Mouse (Mus musculus) CD4-positive, CD25-positive, alpha-beta regulatory T cell, adult 4 months (primary cell): Measurements from ENCODE around the gene Dnajb4. TPM values are rescaled to one million over a fixed set of nuclear protein-coding genes. Genes with fewer than 3 reads are reported as not detected.

Source experiments
- ATAC-seq: one replicate; pipeline ENCODE4 v1.8.0; 2017
- polyA plus RNA-seq, 2 experiments: library from polyadenylated mRNA; unstranded; fragments of 100-300 nt; shearing (Covaris generic); gene quantifications; one replicate each; pipeline ENCODE4 v1.2.1; 2017

Dnajb4 gene
- polyA plus RNA-seq, 2 experiments from 2014 or later: 8.1 to 10.0 TPM

DNA sequence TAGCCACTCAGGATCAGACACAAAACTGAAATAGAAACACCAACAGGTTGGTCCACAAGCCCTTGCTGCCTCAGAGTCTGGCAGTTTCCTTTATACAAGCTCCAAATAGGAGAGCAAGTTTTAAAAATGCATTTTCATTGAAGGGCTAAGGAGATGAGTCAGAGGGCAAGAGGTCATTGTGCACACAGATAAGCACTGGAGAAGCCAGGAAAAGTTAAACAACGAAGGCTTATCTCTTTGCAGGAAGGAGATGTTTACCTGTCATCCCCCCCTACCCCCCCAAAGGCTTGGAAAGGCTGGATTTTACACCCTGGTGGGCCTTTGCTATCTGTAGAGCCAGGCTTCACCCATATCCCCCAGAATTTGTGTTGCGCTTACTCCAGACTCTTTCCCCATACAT is 38.9 kb downstream of the Dnajb4 start:
- ATAC-seq: no peak

GRCm38 (mm10) chr3:152170407-152170806 is 39.7 kb downstream of the Dnajb4 start:
- no peak for ATAC-seq

- ATAC-seq: no peak
Measured at GRCm38 (mm10) chr3:152168007-152168406, 42.1 kb downstream of the Dnajb4 start.

DNA sequence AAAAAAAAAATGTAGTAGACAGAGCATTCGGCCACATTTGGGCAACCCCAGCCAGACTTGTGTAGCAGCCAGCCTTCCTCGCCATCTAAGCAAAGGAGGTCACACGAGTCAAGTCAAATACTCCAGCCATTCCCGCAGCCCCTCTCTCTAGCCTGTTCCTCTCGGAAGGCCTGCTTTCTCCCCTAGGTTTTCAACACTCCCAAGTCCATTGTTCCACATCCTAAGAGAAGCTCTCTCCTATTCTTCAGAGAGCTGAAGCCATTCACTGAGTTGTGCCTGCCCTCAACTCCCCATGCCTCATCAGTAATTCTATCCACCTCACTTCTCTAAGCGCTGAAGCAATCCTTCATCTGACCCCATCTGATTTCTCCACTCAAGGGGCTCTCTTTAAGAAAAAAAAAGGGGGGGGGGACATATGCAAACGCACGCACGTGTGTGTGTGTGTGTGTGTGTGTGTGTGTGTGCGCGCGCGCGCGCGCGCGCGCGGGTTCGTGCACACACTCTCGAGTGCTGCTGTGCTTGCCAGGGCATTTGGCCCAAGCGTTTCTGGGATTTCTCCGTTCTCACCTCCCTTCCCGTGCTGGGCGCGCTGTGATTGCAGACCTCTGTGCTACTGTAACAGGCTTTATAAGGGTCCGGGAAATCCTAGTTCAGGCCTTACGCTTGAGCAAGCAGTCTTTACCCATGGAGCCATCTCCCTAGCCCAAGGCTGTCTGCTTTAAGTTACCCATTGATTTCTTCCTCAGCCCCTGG is 43.2 kb downstream of the Dnajb4 start:
- ATAC-seq: no peak

- ATAC-seq: no peak
Measured at GRCm38 (mm10) chr3:152166099-152166423, 44.0 kb downstream of the Dnajb4 start, which contains the start of gene Gipc2. Gene Gipc2, minus strand, starts transcription at chr3:152166230.

GRCm38 (mm10) chr3:152165351-152166098 is 44.6 kb downstream of the Dnajb4 start:
- peak; percentile 37 for ATAC-seq

GRCm38 (mm10) chr3:152165014-152165350 is 45.1 kb downstream of the Dnajb4 start:
- no peak for ATAC-seq

- no peak for ATAC-seq
Measured at GRCm38 (mm10) chr3:152163320-152163719, 46.8 kb downstream of the Dnajb4 start.

- no peak for ATAC-seq
Measured at GRCm38 (mm10) chr3:152160607-152161006, 49.5 kb downstream of the Dnajb4 start.

GRCm38 (mm10) chr3:152159321-152159720 is 50.8 kb downstream of the Dnajb4 start:
- ATAC-seq: no peak

DNA sequence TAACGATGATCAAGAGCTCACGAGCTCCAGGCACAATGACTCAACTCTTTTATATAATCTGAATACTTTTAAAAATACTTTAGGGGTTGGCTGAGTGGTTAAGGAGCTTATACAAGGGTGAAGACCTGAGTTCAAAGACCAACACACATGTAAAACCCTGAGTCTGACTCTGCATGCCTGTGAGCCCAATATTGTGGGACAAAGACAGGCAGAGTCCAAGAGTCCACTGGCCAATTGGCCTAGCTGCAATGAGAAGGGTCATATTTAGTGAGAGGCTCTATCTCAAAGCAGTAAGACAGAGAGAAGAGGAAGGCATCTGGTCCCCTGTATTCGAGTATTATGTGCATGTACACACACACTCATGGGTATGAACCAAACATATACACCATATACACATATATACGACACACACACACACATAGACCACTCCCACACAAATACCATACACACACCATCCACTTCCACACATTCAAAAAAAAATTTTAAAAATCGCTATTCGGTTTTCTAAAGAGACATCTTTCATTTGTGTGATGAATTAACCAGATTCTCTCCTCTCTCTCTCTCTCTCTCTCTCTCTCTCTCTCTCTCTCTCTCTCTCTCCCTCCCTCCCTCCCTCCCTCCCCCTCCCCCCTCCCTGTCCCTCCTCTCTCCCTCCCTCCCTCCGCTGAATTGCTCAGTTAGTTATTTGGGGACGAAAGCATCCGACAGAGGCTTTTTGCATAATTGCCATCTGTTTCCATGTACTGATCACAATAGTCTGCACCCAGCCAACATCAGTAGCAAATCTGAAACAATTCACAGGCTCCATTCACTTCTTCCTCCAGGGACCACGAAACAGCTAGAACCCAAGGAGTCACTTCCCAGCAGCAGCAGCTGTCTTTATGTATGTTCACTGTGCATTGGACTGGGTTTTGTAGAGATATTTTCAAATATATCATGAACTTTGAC is 51.5 kb downstream of the Dnajb4 start:
- ATAC-seq: no peak

DNA sequence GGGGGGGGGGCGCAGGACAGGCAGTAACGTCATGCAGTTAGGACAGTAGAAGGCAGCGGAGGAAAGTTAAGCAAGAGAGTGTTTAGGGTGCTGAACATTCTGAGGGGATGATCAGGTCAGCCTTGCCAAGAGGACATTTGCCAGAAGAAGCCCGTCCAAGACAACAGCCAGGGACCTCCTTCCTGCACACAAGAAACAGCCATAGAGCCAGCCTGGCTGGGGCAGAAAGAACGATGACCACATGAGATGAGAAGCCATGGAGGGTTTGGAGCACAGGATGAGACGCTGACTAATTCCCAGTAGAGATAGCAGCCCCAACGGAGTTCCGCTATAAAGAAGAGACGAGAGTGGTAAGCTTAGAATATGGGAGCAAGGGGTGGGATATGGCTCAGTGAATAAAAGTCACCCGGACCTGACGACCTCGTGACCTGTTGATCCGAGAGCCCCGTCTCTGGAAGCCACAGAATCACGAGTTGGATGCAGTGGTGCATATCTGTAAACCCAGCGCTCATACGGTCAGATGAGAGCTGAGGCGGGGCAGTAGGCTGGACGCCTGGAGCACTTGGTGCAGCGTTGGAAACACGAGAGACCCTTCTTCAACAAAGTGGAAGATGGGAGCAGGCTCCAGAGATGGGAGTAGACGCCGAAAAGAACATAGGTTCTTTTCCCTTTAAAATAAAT is 53.1 kb downstream of the Dnajb4 start:
- no peak for ATAC-seq

- no peak for ATAC-seq
Measured at GRCm38 (mm10) chr3:152155296-152155948, 54.7 kb downstream of the Dnajb4 start.

DNA sequence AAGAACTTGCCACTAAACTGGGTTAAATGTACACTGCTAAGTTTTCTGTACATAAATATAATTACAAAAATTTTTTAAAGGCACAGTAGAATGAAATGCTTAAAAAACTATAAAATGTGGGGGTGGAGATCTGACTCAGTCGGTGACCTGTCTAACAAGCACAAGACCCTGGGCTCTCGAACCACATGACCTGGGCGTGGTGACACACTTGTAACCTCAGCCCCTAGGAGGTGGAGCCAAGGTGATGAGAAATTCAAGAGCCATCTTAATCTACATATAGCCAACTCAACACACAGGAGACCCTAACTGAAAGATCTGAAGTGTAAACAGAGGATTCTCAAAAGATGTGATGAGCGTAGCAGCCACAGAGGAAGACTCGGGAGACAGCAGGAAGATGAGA is 56.0 kb downstream of the Dnajb4 start:
- no peak for ATAC-seq

- no peak for ATAC-seq
Measured at GRCm38 (mm10) chr3:152153152-152153551, 57.0 kb downstream of the Dnajb4 start.

- ATAC-seq: no peak
Measured at GRCm38 (mm10) chr3:152152483-152152804, 57.7 kb downstream of the Dnajb4 start.

DNA sequence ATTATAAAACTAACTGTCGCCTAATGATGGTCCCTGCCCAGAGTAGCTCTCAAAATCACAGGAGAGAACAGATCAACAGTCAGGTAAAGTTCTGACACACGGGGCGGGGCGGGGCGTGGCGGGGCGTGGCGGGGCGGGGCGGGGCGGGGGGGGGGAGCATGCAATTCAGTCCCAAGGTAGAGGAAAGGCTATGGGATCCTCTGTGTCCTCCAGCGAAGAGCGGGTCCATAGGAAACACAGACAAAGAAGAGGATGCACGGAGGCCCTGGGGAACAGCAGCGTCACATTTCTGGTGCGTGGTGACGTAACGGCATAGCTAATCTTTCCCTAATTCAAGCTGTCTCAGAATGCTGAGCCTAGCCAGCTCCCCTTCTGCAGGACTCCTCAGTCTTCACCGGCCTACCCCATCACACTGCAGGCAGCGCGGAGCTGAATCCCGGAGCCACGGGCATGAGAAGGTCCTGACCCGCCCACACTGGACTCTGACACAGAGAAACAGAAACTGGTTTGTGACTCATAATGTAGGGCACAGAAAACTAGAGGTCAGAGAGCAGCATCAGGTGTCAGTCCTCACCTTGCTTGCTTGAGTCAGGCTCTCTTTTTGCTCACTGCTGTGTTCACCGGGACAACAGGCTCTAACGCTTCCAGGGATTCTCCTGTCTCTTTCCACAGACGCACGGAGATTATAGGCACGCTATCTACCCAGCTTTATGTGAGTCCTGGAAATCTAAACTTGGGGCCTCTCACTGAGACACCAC is 58.2 kb downstream of the Dnajb4 start:
- ATAC-seq: no peak

DNA sequence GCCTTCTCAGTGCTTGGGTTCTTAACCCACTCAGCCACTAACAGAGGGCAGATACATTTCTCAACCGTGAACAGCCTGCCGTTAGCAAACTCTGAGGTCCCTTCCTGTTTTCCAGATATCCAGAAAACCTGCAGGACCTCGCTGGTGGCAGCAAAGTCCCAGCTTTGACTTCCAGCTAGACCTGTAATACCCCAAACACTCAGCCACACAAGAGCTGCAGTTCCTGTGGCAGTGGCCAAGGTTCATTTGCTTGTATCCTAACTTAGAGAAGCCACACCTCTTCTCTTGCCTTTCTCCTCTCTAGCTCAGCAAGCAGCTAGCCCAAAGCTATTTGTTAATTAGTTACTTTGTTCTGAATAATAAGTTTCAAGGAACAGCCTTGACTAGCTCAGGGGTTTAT is 60.2 kb downstream of the Dnajb4 start:
- no peak for ATAC-seq

- ATAC-seq: no peak
Measured at GRCm38 (mm10) chr3:152149449-152149848, 60.7 kb downstream of the Dnajb4 start.

- no peak for ATAC-seq
Measured at GRCm38 (mm10) chr3:152147085-152147831, 62.8 kb downstream of the Dnajb4 start.

DNA sequence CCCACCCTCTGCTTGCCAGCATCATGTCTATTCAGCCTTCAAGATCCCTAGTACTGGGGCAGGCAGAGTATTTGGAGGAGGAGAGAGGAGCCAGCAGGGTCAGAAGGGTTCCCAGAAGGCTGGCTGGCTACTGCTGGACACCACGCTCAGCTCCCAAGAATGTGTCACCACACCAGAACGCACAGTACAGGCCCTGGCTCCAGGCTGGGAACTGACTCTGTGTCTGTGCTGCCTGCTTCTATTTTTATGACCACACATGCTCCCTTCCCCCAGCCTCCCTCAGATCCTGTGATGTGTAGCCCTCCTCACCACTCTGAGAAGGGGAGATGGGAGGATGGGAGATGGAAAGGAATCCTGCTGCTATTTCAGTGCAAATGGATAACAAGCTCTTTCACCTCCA is 64.9 kb downstream of the Dnajb4 start:
- ATAC-seq: no peak
